Mouse (Mus musculus) thymus, adult 2 months (tissue): ENCODE measurements at regions not wholly inside any gene's neighbourhood (a gene's known extent, or its start where the extent isn't known, plus 50 kb on each side); places are given as distances from the start of the nearest gene placed in this dataset.

ENCODE experiments used
- DNase-seq: peaks from one replicate; pipeline ENCODE4 v3.0.0; 2021
- H3K27ac ChIP-seq: fragments of 200-500 bp; 2 replicates; pipeline ENCODE4 v1.5.1; 2012; ENCODE audit warnings: low read length, control low read depth; ENCODE audit not compliant: control insufficient read depth, insufficient read depth
- H3K27me3 ChIP-seq: fragments of 200-500 bp; 2 replicates; pipeline ENCODE4 v1.6.1; 2012; ENCODE audit warnings: mild to moderate bottlenecking, low read length, moderate library complexity, mixed read lengths; ENCODE audit not compliant: control insufficient read depth, insufficient read depth
- H3K36me3 ChIP-seq: fragments of 200-500 bp; 2 replicates; pipeline ENCODE4 v1.6.1; 2012; ENCODE audit warnings: mild to moderate bottlenecking, low read length, moderate library complexity; ENCODE audit not compliant: control insufficient read depth, insufficient read depth
- H3K4me1 ChIP-seq: fragments of 200-500 bp; replicated peaks from 2 replicates; pipeline ENCODE4 v1.6.1; 2012; ENCODE audit warnings: low read length; ENCODE audit not compliant: control insufficient read depth, insufficient read depth
- H3K4me3 ChIP-seq: fragments of 200-500 bp; 2 replicates; pipeline ENCODE4 v1.5.1; 2012; ENCODE audit warnings: mild to moderate bottlenecking, low read length, control low read depth, moderate library complexity; ENCODE audit not compliant: control insufficient read depth, insufficient read depth
- CTCF ChIP-seq: fragments of 200-500 bp; IDR thresholded peaks from 2 replicates; pipeline ENCODE4 v1.5.1; 2012; ENCODE audit warnings: mild to moderate bottlenecking, control low read depth, low read length, moderate library complexity, borderline replicate concordance; ENCODE audit not compliant: control insufficient read depth, poor library complexity, insufficient read depth; ENCODE audit errors: extremely low read depth
- POLR2A ChIP-seq: fragments of 200-500 bp; IDR thresholded peaks from 2 replicates; pipeline ENCODE4 v1.6.1; 2012; ENCODE audit warnings: mild to moderate bottlenecking, low read length, control low read depth, moderate library complexity; ENCODE audit not compliant: control insufficient read depth, poor library complexity, insufficient read depth; ENCODE audit errors: extremely low read depth
- WGBS: fragments of 180-500 bp; shearing (Covaris S2); methylation state at CpG from one replicate; pipeline ENCODE4 v1.1.7; 2018; 5-methylcytosine and 5-hydroxymethylcytosine counted together

GRCm38 (mm10) chr13:44020851-44021250, 236.3 kb downstream of the Cd83 start:
- no peak for DNase-seq
- no peaks in the 10 kb centered on the region for H3K27me3 ChIP-seq
- TF ChIP-seq POLR2A (no peak), CTCF (no peak)
- H3K4me1 ChIP-seq: peaks cover 3% of the 10 kb centered on the region; the same call in 1 of the 2 replicates
- no peak overlapping the region for H3K4me3 ChIP-seq
- no peak overlapping the region for H3K27ac ChIP-seq
- H3K36me3 ChIP-seq: no peaks in the 10 kb centered on the region
- 81% methylated on average over 7 of the region's 7 CpGs for WGBS

GRCm38 (mm10) chr13:44022106-44022505, 237.5 kb downstream of the Cd83 start:
- Histone ChIP-seq H3K27me3 (no peaks in the 10 kb centered on the region), H3K36me3 (no peaks in the 10 kb centered on the region), H3K27ac (no peak overlapping the region), H3K4me3 (no peak overlapping the region), H3K4me1 (peaks cover 12% of the 10 kb centered on the region)
- DNase-seq: no peak
- 93% methylated on average over 10 of the region's 10 CpGs for WGBS
- TF ChIP-seq CTCF (no peak), POLR2A (no peak)

- Histone ChIP-seq H3K4me3 (no peak overlapping the region), H3K27me3 (no peaks in the 10 kb centered on the region), H3K27ac (no peak overlapping the region), H3K4me1 (peaks cover 16% of the 10 kb centered on the region), H3K36me3 (no peaks in the 10 kb centered on the region)
- no peak for TF ChIP-seq CTCF
- TF ChIP-seq POLR2A: no peak
- no peak for DNase-seq
- 92% methylated on average over 3 of the region's 3 CpGs for WGBS
These were observed 240.0 kb downstream of the Cd83 start for GRCm38 (mm10) chr13:44024612-44025011.

GRCm38 (mm10) chr13:44026321-44027255, 242.0 kb downstream of the Cd83 start:
- WGBS: 33% methylated on average over 26 of the region's 26 CpGs
- Histone ChIP-seq H3K27ac (no peak overlapping the region), H3K27me3 (no peaks in the 10 kb centered on the region), H3K4me1 (peaks cover 22% of the 10 kb centered on the region), H3K36me3 (no peaks in the 10 kb centered on the region), H3K4me3 (no peak overlapping the region)
- TF ChIP-seq POLR2A (no peak), CTCF (no peak)
- DNase-seq: no peak

GRCm38 (mm10) chr13:44028081-44028480, 243.5 kb downstream of the Cd83 start:
- Histone ChIP-seq H3K4me1 (peaks cover 24% of the 10 kb centered on the region), H3K36me3 (no peaks in the 10 kb centered on the region), H3K27me3 (no peaks in the 10 kb centered on the region), H3K4me3 (no peak overlapping the region), H3K27ac (no peak overlapping the region)
- no peak for DNase-seq
- 94% methylated on average over 6 of the region's 6 CpGs for WGBS
- TF ChIP-seq CTCF (no peak), POLR2A (no peak)

GRCm38 (mm10) chr13:44030590-44030989, 246.0 kb downstream of the Cd83 start:
- TF ChIP-seq CTCF (no peak), POLR2A (no peak)
- H3K27ac ChIP-seq: no peak overlapping the region
- no peaks in the 10 kb centered on the region for H3K36me3 ChIP-seq
- DNase-seq: no peak
- 49% methylated on average over 5 of the region's 5 CpGs for WGBS
- peaks cover 24% of the 10 kb centered on the region for H3K4me1 ChIP-seq
- H3K27me3 ChIP-seq: no peaks in the 10 kb centered on the region
- no peak overlapping the region for H3K4me3 ChIP-seq

- Histone ChIP-seq H3K4me3 (no peak overlapping the region), H3K27ac (no peak overlapping the region), H3K36me3 (no peaks in the 10 kb centered on the region), H3K4me1 (peaks cover 2% of the 10 kb centered on the region; the same call in 1 of the 2 replicates), H3K27me3 (no peaks in the 10 kb centered on the region)
- 91% methylated on average over 8 of the region's 8 CpGs for WGBS
- no peak for DNase-seq
- TF ChIP-seq POLR2A: no peak
- TF ChIP-seq CTCF: no peak
These were observed 253.3 kb downstream of the Cd83 start for GRCm38 (mm10) chr13:44037774-44038294.
